Mouse (Mus musculus): ENCODE data around the gene Sdk1.

Gene Sdk1

DNA sequence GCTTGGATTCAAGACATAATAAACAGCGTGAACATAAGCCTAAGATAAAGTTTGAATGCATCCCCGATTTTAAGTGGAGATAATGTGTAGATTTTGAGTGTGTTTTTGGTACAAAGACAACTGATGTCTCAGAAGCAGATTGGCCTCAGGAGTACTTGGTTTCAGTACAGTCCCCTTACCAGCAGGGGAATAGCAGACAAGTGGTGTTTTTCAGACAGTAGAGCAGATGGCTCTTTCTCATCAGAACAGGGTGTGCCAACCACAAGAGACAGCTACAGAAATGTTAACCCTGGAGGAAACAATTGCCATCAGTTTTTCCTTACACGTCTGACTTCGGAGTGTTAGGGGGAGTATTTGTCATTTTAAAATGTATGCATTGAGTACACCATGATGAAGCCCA lies 83.6 kb downstream of the Sdk1 start:
- DNase-seq (ENCODE audit: low read depth, low spot score): peak; percentile 84

DNA sequence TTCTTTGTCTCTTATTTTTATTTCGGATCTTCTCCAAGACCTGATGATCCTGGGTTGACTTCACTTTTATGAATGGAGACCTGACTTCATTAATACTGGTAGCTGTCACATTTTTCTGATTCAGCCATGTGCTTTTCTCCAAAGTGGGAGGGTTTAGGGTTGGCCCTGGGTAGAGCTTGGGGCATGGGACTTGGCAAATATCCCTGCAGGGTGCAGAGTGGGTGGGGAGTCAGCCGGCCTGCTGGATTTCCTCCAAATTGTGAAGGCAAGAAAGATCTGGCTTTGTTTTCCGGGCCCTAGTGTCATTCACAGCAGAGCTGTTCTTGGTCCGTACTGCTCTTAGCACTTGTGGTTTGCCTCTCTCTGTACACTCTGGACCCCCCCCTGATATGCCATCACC lies 103.1 kb downstream of the Sdk1 start:
- peak; percentile 24 for DNase-seq (ENCODE audit: low read depth, low spot score)

- no peak for DNase-seq (ENCODE audit: low read depth, low spot score)
Observed at GRCm38 (mm10) chr5:141345476-141345875, 104.2 kb downstream of the Sdk1 start.

- no peak for DNase-seq (ENCODE audit: low read depth, low spot score)
Observed at GRCm38 (mm10) chr5:141362676-141363075, 121.4 kb downstream of the Sdk1 start.

DNA sequence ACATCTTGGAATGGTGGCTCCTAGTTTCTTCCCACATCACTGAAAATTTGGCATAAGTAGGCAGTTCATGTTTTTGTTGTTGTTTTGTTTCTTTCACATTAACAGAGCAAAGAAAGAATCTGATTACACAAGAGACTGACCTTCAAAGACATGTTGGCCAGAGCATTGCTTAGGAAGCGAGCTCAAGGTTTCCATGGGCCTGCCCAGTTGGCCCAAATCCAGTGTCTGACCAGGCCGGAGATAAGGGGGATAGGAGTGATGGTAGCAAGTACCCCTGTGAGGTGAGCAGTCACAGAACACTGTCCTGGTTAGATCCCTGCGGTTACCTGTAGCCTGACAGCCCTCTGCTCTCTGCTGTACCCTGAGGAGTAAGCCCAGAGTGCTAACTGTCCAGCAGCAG lies 122.7 kb downstream of the Sdk1 start:
- no peak for DNase-seq (ENCODE audit: low read depth, low spot score)

GRCm38 (mm10) chr5:141368567-141368966 lies 127.3 kb downstream of the Sdk1 start:
- no peak for DNase-seq (ENCODE audit: low read depth, low spot score)

DNA sequence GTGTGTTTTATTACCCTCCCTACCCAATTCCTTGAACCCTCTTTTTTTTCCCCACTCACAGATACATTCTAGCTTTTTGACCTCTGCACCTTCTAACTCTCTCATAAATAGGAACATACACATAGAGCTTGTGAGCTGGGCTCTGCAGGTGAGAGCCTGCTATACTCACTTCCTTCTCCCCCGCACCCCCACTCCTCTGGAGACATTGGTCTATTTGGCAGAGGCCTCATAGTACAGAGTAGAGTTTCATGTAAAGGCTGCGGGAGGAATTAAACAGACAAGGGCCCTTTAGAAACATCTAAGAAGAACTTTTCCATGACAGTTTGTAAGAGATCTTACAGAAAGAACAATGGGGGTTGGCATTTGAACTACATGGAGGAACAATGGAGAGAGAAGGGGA lies 133.5 kb downstream of the Sdk1 start:
- DNase-seq (ENCODE audit: low read depth, low spot score): no peak

- no peak for DNase-seq (ENCODE audit: low read depth, low spot score)
Observed at GRCm38 (mm10) chr5:141379836-141380773, 138.8 kb downstream of the Sdk1 start.

DNA sequence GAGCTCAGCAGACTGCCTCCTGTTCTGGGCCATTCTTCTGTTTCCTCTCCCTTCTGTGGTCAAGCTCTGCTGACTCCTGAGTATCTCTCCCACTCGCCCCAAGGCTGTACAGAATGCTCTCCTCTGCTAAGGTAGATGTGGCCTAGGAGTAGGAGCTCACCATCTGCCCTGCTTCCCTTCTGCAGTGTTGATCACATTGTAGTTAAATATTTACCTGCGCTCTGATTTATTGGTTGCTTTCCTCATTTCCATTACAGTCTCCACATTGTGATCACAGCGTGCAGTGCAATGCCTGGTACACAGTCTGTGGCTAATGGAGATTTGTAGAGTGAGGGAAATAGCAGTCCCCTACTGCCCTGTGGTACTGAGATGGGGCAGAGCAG lies 139.5 kb downstream of the Sdk1 start:
- no peak for DNase-seq (ENCODE audit: low read depth, low spot score)

GRCm38 (mm10) chr5:141381581-141381980 lies 140.3 kb downstream of the Sdk1 start:
- no peak for DNase-seq (ENCODE audit: low read depth, low spot score)

- DNase-seq (ENCODE audit: low read depth, low spot score): no peak
Observed at GRCm38 (mm10) chr5:141382246-141382835, 141.1 kb downstream of the Sdk1 start.

DNA sequence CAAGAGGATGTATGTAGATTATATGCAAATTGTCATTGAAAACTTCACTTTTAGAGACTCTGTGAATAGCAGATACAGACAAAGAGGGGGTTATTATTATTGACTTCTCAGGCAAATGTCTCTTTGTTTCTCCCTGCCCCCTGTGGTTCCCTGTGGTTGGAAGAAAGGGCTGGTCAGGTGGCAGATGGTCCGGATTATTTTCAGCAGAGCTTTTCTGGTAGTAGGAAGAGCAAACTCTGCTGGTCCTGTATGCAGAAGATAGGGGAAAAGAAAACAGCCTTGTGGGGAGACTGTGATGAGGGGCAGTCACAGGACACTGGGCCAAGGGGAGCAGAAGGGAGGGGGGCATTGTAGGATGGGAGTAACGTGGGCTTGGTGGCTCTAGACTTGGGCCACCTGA lies 147.2 kb downstream of the Sdk1 start:
- DNase-seq (ENCODE audit: low read depth, low spot score): no peak

DNA sequence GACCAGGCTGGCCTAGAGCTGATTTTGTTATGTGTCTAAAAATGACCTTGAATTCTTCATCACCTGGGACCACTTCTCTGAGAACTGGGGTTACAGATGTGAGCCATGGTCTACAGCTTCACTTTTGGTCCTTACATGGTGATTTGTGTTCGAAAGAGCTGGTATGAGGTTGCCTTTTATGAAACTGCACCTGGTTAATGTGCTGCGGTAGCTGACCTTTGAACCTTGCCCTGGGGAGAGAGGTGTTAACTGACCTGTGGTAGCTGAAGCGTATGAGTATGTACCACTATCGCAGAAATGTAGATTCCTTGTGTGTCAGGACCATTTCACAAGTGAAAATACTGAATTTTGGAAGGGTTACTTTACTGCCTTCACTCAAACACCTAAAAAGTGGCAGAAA lies 149.3 kb downstream of the Sdk1 start:
- no peak for DNase-seq (ENCODE audit: low read depth, low spot score)

GRCm38 (mm10) chr5:141391153-141391552 lies 149.9 kb downstream of the Sdk1 start:
- DNase-seq (ENCODE audit: low read depth, low spot score): no peak

GRCm38 (mm10) chr5:141393846-141394245 lies 152.6 kb downstream of the Sdk1 start:
- DNase-seq (ENCODE audit: low read depth, low spot score): no peak

GRCm38 (mm10) chr5:141394586-141394985 lies 153.3 kb downstream of the Sdk1 start:
- DNase-seq (ENCODE audit: low read depth, low spot score): no peak

- DNase-seq (ENCODE audit: low read depth, low spot score): no peak
Observed at GRCm38 (mm10) chr5:141403741-141404140, 162.5 kb downstream of the Sdk1 start.

- DNase-seq (ENCODE audit: low read depth, low spot score): no peak
Observed at GRCm38 (mm10) chr5:141404651-141405050, 163.4 kb downstream of the Sdk1 start.

DNA sequence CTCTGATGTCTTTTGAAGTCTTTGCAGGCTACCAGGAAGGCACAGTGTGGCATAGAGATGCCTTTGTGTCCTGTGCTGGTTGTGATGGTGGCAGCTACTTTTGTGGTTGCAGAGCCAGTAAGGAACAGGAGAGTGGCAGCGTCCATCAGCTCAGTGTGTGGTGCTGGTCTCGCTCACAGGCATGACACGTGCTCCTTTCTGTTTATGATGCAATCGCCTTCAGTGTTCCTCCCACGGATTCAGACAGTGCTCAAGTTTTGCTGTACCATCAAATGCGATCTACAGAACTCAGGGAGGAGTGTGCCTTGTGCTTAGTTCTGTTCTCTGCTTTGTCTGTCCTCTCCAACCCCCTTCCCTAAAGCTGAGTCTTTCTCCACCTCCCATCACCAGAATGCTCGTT lies 165.6 kb downstream of the Sdk1 start:
- DNase-seq (ENCODE audit: low read depth, low spot score): peak; percentile 18

GRCm38 (mm10) chr5:141413013-141413412 lies 171.7 kb downstream of the Sdk1 start:
- DNase-seq (ENCODE audit: low read depth, low spot score): peak; percentile 20

DNA sequence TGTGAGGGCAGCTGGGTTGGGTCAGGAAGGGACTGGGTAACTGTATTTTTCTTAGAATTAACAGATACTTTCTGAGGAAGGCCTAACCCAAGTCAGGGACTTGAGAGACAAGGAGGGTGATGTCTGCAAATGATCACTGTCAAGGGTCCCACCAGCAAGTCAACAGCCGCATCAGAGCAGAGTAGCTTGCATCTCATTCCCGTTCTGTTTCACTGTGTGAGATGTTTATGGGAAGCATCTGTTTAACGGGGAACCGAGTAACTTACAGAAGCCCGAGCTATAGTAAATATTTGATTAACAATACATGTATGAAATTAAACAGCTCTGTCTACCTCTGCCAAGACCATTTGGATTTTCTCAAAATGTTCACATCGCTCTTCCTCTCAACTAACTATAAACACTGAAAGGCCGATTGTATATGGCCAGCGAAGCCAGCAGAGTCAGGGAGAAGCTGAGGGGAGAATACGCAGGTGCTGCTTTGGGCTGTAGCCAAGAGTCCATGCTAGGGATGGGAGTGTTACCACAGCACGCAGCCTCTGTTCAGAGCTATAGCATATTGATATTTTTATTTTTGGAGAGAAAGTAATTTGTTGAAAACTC lies 174.5 kb downstream of the Sdk1 start:
- DNase-seq (ENCODE audit: low read depth, low spot score): no peak

DNA sequence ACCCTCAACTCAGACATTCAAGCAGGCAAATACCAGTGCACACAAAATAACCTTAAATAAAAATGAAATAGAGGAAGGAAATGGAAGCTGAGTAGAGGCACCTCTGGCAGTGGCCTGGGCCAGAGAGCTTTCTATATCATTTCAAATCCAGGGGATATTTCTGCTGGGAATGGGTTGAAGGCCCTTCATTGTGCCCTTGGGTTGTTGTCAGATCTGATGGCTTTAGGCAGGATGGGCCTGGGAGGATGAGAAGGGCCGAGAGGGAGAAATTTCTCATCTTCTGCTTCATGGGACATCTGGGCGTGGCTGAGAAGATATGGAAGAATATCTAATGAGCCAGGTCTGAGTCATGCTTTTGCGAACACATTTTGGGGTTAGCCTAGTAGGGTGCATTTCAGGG lies 186.8 kb downstream of the Sdk1 start:
- DNase-seq (ENCODE audit: low read depth, low spot score): no peak

DNA sequence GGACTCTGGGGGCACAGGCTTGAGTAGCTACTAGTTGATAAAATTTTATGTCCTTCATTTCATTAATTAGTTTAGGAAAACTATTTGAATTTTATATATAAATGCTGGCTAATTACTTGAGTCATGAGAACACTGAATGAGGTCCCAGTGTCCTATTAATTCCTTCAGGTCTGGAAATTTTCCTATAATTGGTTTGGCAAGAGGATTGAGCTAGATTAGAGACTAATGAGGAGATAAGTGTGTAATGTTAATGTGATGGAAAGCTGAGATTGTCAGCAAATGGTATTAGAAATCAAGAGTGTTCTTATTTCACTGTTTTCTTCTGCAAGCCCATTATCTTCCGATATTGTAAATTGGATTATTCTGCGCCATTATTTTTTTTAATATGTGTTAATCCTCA lies 192.0 kb downstream of the Sdk1 start:
- DNase-seq (ENCODE audit: low read depth, low spot score): no peak
